Mouse (Mus musculus) thymus, postnatal 36 days (tissue): ENCODE results near the gene Kctd15.

ENCODE experiments used
- DNase-seq, 2 experiments: peaks; one replicate each; pipeline ENCODE4 v3.0.0; 2022; ENCODE audit warnings: mixed read lengths in 2 of 2

The Kctd15 gene

GRCm38 (mm10) chr7:34656632-34657031 lies at the start of gene Kctd15:
Gene Kctd15 (minus strand): TSS chr7:34656732.
- no peak for DNase-seq

- no peak for DNase-seq
Observed at GRCm38 (mm10) chr7:34704401-34704800, 47.9 kb upstream of the Kctd15 start.

- no peak for DNase-seq
Observed at GRCm38 (mm10) chr7:34703437-34703836, 46.9 kb upstream of the Kctd15 start.

GRCm38 (mm10) chr7:34702718-34703351 lies 46.3 kb upstream of the Kctd15 start:
- DNase-seq = no peak

GRCm38 (mm10) chr7:34699888-34700287 lies 43.4 kb upstream of the Kctd15 start:
- no peak for DNase-seq

GRCm38 (mm10) chr7:34698221-34698620 lies 41.7 kb upstream of the Kctd15 start:
- DNase-seq = no peak

GRCm38 (mm10) chr7:34696086-34696485 lies 39.6 kb upstream of the Kctd15 start:
- no peak for DNase-seq

- no peak for DNase-seq
Observed at GRCm38 (mm10) chr7:34694898-34695297, 38.4 kb upstream of the Kctd15 start.

- DNase-seq = no peak
Observed at GRCm38 (mm10) chr7:34693916-34694315, 37.4 kb upstream of the Kctd15 start.

GRCm38 (mm10) chr7:34693072-34693471 lies 36.5 kb upstream of the Kctd15 start:
- DNase-seq = no peak

GRCm38 (mm10) chr7:34690111-34690510 lies 33.6 kb upstream of the Kctd15 start:
- DNase-seq = no peak

GRCm38 (mm10) chr7:34689028-34689427 lies 32.5 kb upstream of the Kctd15 start:
- DNase-seq = no peak

GRCm38 (mm10) chr7:34685801-34686200 lies 29.3 kb upstream of the Kctd15 start:
- DNase-seq = no peak

- DNase-seq = no peak
Observed at GRCm38 (mm10) chr7:34685176-34685575, 28.6 kb upstream of the Kctd15 start.

GRCm38 (mm10) chr7:34680771-34681421 lies 24.4 kb upstream of the Kctd15 start:
- no peak for DNase-seq

GRCm38 (mm10) chr7:34679886-34680285 lies 23.4 kb upstream of the Kctd15 start:
- DNase-seq = no peak

GRCm38 (mm10) chr7:34675831-34676514 lies 19.4 kb upstream of the Kctd15 start:
- DNase-seq = peak in 1 of 2 experiments; percentile 33

GRCm38 (mm10) chr7:34675120-34675790 lies 18.7 kb upstream of the Kctd15 start:
- no peak for DNase-seq

GRCm38 (mm10) chr7:34672916-34673315 lies 16.4 kb upstream of the Kctd15 start:
- no peak for DNase-seq

GRCm38 (mm10) chr7:34671911-34672310 lies 15.4 kb upstream of the Kctd15 start:
- peak; percentile 71 to 74 for DNase-seq

GRCm38 (mm10) chr7:34670778-34671177 lies 14.2 kb upstream of the Kctd15 start:
- DNase-seq = no peak

GRCm38 (mm10) chr7:34669336-34669735 lies 12.8 kb upstream of the Kctd15 start:
- no peak for DNase-seq

- no peak for DNase-seq
Observed at GRCm38 (mm10) chr7:34667874-34668273, 11.3 kb upstream of the Kctd15 start.
